Mouse (Mus musculus) left cerebral cortex, postnatal 36 days (tissue): ENCODE results near the gene Cacna1a. TPM values are rescaled to one million over a fixed set of nuclear protein-coding genes. Genes with fewer than 3 reads are reported as not detected.

ENCODE experiments used
- DNase-seq, 2 experiments: peaks; one replicate each; pipeline ENCODE4 v3.0.0; 2021 to 2022; ENCODE audit warnings: low spot score in 2 of 2, mixed read lengths in 1 of 2
- intact Hi-C: fragments of 180-260 bp; cut with DNase I; formaldehyde crosslinking; loops from one replicate; pipeline ENCODE4 v1.15.1; 2025
- total RNA-seq, 2 experiments: library from RNA; stranded (reverse); gene quantifications; 2 replicates each; pipeline ENCODE4 v1.2.3; 2021

Gene Cacna1a
- total RNA-seq, 2 experiments from 2014 or later: 219 to 272 TPM

DNA sequence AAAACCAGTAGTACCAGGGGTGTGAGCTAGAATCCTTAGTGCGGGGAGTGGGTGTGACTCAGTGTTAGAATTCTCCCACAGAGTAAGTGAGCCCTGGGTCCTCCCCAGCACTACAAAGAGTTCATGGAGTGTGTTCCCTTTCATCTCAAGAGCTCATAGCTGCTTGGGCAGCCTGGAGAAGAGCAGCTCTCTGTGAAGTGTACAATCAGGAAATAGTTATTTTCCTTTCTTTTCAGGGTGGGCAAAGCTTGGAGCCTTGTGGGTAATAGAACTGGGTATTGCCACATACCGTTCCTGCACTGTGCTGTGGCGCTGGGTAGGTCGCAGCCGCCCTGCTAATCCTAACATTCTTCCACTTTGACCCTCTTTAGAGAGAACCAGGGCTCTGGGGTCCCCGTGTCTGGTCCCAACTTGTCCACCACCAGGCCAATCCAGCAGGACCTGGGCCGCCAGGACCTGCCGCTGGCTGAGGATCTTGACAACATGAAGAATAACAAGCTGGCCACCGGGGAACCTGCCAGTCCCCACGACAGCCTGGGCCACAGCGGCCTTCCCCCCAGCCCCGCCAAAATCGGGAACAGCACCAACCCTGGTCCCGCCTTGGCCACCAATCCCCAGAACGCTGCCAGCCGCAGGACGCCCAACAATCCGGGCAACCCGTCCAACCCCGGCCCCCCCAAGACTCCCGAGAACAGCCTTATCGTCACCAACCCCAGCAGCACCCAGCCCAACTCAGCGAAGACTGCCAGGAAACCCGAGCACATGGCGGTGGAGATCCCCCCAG, 177.5 kb downstream of the Cacna1a start:
- no peak for DNase-seq
- intact Hi-C loops: loop anchor here (10.0 kb wide), 1 partner anchor 271 kb away; no protein-coding TSS in a partner anchor

DNA sequence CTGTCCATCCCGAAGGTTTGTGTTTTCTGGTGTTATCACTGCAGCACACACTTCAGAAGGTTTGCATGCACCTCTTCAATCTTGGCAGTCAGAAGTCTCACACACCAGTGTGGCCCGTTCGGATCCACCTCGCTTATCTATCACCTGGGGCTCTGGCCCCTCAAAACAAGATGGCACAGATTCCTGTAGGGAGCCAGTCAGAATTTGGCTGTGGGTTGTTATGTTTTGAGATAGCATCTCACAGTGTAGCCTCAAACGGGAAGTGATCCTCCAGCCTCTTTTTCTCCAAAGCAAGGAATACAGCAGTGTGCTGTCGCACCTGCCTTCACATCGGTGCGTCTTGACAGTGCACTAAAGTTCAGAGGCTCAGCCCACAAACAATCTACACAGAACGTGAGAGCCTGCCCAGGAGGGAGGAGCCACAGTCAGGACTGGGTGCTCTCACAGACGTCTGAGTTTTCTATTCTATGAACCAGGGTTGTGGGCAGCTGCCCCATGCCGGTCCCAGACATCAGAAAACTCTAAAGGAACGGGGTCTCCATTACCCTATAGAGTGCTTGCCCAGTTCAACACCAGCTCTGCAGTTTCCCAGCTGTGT, 178.7 kb downstream of the Cacna1a start:
- no peak for DNase-seq
- intact Hi-C loops: loop anchor here (10.0 kb wide), 1 partner anchor 272 kb away; no protein-coding TSS in a partner anchor

DNA sequence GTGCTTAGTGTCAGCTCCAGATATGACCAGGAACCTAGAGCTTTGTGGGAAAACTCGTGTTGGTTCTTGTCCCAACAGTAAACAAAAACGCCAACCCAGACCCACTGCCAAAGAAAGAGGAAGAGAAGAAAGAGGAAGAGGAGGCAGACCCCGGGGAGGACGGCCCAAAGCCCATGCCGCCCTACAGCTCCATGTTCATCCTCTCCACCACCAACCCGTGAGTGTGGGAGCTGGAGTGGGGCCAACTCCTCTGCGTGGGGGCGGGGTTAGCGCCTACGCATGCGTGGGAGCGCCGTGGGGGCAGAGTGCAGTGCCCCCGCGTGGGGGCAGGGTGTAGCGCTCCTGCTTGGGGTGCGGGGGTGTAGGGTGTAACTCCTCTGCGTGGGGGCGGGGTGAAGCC, 179.3 kb downstream of the Cacna1a start:
- intact Hi-C loops: loop anchor here (10.0 kb wide), 1 partner anchor 273 kb away; no protein-coding TSS in a partner anchor
- DNase-seq: no peak

DNA sequence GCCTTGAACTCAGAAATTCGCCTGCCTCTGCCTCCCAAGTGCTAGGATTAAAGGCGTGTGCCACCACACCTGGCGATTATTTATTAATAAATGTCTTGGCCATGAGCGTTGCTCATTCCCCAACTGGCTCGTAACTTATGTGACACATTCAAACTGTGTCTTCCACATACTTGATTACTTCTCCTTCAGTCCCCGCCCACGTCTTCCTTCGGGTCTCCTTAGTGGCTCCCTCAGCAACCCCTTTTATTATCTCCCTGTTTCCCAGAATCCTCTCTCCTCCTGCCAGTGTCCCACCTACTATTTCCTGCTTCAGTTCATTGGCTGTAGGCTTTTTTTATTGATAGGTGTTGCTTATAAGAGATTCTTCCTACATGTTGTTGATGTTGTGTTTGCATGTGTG, 180.5 kb downstream of the Cacna1a start:
- no peak for DNase-seq
- intact Hi-C loops: loop anchor here (10.0 kb wide), 1 partner anchor 274 kb away; no protein-coding TSS in a partner anchor

DNA sequence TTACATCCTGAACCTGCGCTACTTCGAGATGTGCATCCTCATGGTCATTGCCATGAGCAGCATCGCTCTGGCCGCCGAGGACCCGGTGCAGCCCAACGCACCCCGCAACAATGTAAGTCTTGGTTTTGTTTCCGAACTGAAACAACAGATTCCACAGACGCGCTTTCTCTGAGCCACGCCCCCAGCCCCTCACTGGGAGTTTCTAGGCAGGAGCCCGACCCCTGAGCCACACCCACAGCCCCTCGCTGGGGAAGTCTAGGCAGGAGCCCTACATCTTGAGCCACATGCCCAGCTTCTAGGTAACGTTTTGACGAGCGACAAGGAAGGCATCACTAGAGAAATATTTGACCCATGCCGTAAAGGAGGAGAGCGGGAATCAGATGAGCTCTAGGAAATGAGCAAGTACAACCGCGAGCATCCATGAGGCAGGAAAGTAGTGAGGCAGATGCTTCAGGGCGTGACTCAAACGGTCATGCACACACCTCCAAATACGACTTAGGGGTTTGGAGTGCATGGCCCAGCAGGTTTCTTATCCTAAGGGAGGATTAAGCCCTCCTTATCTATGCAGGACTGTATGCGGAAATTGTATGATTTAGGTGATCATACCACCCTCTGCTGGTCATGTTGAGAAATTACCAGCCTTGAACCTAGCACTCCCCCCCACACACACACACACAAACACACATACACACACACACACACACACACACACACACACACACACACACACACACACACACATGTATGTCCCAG, 181.9 kb downstream of the Cacna1a start:
- intact Hi-C loops: loop anchor here (1.0 to 10.0 kb wide), 2 partner anchors 207 to 275 kb away; no protein-coding TSS in a partner anchor
- DNase-seq: no peak

DNA sequence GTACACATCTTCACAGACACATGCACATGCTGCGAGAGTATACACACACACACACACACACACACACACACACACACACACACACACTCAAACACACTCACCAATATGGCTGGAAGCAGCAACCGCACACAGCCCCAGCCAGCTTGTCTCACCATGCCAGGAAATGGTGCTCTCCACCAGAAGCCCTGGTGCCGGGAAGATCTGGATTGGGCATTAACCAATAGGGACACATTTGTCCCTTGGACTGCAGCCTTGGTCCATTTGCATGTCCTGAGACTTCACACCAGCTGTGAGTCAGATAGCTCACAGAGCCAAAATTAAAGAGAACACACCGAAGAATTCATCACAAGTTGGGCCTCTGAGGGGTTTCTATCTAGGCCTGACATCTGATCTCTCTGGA, 189.2 kb downstream of the Cacna1a start:
- intact Hi-C loops: no loop called here
- no peak for DNase-seq

DNA sequence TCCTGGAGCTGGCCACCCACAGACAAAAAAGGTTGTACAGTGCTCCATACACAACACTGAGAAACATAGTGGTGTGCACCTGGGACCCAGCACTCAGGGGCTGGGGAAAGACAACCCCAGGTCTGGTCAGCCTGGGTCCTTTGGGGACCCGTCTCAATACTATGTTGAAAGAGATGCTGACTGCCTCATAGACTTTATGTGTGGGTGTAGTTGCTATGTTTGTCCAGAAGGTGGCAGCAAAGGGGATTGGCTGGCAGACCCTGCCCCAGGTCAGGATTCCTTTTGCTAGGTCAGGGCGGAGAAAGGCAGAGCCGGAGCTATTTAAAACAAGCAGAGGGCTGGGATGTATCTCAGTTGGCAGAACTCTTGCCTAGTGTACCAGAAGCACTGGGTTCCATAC, 191.4 kb downstream of the Cacna1a start:
- intact Hi-C loops: no loop called here
- DNase-seq: no peak

DNA sequence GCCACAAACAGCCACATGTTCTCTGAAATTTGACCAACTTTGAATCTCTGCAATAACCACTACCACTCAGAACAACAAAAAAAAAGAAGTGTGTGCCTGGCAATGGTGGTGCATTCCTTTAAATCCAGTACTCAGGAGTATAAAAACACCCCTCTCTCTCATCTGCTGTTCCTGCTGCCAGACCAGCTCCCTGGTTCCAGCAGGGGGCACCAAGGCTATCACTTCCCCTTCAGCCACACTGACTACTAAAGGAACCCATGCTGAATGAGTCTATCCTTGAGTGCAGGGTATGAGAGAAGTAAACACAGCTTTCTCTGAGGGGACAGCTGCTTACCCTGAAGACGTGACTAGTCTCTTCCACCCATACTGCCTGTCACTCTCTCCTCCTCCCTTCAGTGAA, 197.1 kb downstream of the Cacna1a start:
- DNase-seq: no peak
- intact Hi-C loops: no loop called here

DNA sequence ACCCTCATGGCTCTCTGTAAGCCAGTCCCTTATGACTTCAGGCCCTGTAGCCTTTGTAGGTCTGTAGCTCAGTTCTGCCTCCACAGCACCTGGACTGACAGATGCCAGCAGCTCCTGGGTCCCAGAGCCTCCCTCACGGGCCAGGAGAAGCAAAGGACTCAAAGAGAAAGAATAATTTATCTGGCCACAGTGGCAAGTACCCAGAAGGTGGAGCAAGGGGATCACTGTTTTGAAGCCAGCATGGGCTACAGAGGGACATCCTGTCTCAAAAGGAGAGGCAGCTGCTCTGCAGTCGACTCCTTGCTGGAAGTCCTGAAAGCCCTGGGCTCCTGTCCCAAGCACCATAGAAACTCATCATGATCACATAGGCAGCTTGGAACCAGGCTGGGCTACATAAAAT, 198.0 kb downstream of the Cacna1a start:
- intact Hi-C loops: no loop called here
- no peak for DNase-seq

DNA sequence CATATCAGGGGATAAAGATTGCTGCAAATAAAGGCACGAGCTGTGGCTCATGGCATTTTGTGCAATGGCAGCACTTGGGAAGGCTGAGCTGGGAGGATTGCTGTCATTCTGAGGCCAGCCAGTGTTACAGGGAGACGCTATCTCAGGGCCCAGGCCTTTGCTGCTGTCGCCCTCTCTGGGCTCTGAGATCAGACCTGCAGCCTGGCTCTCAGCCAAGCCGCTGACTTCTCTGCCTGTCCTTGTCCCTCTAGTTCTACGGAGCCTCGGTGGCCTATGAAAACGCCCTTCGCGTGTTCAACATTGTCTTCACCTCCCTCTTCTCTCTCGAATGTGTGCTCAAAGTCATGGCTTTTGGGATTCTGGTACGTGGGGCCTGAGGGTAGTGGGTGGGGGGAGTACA, 200.3 kb downstream of the Cacna1a start:
- intact Hi-C loops: no loop called here
- DNase-seq: no peak

DNA sequence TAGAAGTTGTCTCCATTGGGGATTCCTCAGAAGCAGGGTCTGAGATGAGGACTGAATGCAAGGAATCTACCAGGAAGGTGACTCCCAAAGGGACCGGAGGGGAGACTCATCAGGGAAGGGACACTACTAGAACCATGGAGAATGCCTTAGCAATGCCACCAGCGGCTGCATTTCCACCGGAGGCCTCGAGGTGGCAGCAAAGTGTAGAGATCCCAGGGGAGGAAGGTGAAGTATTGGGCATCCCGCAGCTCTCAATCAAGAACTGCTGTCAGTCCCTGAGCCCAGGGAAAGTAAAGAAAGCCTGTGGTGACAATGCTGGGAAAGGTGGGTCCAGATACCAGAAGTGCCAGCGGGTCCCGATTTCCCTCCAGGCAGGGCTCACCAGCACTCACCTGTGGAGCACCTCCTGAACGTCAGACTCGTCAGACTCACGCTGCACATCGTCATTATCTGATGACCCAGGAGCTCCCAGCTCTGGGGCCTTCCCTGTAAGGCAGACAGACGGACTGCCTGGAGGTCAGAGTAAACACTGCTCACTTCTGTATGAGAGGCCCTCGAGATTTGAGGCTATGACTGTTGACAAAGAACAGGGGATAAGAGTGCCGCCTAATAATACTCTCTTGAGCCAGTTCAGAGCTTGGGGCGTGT, 203.9 kb downstream of the Cacna1a start:
- DNase-seq: peak; percentile 73 to 79
- intact Hi-C loops: no loop called here

DNA sequence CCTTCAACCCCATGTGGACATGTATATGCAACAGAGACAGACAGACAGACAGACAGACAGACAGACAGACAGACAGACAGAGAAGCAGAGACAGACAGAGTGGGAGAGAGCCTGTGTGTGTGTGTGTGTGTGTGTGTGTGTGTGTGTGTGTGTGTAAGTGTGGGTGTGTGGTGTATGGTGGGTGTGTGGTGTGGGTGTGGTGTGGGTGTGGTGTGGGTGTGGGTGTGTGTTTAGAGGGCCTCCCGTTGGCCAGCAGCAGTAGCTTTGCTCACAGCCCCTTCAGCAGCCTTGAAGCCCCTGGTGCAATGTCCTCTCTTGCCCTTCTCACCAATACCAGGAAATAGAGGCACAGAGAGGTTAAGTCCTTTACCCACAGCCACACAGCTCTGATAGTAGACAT, 204.9 kb downstream of the Cacna1a start:
- intact Hi-C loops: no loop called here
- DNase-seq: no peak

DNA sequence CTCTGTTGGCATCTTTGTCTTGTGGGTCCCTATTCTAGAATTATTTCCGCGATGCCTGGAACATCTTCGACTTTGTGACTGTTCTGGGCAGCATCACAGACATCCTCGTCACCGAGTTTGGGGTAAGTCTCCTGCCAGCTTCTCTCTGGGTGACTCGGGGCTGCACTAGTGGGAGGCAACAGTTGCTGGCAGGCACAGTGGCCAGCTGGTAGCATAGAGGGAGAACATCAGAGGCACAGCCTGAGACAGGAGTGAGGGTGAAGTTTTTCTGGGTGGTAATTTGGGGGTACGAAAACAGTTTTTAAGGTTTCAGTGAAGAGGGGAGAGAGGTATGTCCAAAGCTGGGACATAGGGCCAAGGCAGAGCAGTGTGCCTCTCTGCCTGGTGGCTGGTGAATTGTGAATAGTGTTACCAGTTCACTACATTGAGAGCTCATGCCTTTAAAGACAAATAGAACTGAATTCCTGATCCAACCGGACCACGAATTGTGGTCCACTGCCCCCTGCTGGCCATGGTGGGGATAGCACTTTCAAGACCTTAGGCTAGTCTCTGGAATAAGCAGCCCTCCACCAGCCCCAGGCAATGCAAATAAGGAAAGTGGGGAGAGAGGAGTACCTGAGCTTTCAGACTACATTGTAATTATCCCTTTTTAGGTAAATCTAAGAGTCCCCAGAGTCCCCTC, 206.0 kb downstream of the Cacna1a start:
- intact Hi-C loops: no loop called here

DNA sequence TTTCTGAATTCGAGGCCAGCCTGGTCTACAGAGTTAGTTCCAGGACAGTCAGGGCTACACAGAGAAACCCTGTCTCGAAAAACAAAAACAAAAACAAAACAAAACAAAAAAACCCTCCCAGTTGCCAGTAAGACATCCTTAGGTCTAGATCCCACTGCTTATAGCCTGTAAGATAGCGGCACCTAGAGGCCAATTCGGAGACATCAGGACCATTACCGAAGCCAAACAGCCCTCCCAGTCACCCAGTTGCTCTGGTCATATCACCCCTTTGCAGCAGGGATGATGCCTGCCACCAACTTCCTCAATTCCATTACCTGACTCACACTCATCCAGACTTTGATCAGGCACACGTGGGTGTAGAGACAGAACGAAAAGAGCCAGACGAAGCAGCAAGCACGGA, 207.4 kb downstream of the Cacna1a start:
- DNase-seq: no peak
- intact Hi-C loops: no loop called here

More for the DNA sequence above, 206.0 kb downstream of the Cacna1a start:
- DNase-seq: peak; percentile 69 to 70

DNA sequence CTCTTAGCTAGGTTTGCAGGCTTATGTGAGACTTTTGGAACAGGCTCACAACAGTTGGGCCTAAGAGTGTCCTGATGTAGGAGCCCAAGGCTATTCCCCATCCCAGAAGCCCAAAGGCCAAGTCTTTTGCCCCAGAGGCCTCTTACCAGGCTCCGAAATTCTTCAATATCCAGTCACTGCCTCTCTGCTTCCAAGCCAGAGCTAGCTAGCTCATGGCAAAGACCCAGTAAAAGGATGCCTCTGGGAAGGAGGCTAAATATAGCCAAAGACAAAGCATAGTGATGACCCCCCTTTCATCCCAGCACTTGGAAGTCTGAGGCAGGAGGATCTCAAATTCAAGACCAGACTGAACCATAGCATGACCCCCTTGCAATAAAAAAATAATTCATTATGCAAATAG, 211.2 kb downstream of the Cacna1a start:
- intact Hi-C loops: no loop called here

DNA sequence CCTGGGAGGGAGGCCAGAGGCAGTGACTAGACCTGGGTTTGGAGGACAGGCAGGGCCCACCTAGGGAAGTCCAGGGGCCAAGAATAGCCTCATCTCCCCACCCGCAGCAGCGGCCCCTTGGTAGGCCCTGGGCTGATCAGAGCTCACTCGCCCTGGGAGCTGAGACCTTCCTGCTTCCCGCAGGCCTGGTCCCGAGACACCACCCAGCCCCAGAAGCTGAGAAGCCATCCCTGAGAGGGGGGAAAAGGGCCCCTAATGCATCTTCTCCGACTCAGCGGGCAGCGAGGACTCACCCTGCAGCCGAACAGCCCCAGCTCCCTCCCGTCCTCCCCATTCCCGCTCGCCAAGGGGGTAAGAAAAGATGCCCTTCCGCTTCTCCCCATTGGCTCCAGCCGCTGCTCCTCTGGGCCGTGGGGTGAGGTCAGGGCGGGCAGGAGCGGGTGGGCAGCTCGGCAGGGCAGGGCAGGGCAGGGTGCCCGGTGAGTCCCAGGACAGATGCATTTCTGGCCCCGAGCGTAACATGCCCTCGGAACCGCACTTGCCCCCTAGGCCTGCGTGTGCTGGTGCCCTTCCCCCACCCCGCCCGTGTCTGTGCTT, 212.2 kb downstream of the Cacna1a start:
- intact Hi-C loops: no loop called here
- no peak for DNase-seq

More for the DNA sequence above, 211.2 kb downstream of the Cacna1a start:
- no peak for DNase-seq

DNA sequence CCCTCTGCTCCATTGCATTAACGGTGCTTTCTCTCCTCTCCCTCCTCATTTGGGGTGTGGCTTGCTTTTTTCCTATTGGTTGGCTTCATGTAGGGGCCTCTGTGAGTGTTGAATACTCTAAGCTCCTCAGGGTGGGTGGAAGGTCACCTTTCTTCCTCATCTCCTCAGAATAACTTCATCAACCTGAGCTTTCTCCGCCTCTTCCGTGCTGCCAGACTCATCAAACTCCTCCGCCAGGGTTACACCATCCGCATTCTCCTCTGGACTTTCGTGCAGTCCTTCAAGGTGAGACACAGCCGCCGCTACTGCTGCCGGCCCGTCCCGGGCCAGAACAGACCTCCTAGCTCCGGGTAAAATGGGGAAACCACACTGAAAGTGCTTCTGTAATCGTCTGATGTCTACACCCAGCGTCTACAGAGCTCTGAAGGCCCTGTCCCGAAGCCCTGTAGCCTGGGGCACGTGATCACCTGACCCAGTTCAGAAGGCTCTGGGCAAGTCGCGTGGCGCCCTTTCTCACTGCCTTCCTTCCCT, 213.0 kb downstream of the Cacna1a start:
- intact Hi-C loops: no loop called here
- DNase-seq: no peak

DNA sequence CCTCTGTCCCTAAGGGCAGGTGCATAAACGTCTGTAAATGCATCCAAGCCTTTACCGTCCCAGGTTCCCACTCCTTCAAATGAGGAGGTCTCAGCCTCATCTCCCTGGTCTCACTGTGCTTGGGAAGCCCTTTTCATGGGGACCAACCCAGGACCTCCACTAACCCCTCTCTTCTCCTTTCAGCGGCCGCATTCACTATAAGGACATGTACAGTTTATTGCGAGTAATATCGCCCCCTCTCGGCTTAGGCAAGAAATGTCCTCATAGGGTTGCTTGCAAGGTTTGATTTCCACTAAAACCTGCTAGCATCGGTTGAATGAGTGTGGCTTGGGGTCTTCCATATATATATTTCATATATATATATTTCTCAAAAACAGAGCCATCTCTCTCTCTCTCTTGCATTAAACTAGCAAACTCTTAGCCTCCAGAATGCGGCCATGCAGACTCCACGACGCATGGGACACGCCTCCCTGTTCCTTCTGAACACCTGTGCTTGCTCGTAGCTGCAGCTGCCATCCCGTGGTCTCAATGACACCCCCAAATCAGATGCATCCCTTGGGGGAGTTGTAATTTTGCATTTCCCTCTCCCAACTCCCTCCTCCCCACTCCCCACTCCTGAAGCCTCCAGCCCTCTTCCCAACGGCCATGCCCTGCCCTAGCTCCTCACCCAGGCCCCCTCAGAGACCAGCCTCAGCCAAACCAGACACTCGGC, 226.4 kb downstream of the Cacna1a start:
- DNase-seq: no peak
- intact Hi-C loops: no loop called here
